Mouse (Mus musculus): ENCODE results near the gene Gm20388. TPM values are rescaled to one million over a fixed set of nuclear protein-coding genes. Genes with fewer than 3 reads are reported as not detected.

The Gm20388 gene
- polyA plus RNA-seq, 1 experiment, result 59.3 TPM

DNA sequence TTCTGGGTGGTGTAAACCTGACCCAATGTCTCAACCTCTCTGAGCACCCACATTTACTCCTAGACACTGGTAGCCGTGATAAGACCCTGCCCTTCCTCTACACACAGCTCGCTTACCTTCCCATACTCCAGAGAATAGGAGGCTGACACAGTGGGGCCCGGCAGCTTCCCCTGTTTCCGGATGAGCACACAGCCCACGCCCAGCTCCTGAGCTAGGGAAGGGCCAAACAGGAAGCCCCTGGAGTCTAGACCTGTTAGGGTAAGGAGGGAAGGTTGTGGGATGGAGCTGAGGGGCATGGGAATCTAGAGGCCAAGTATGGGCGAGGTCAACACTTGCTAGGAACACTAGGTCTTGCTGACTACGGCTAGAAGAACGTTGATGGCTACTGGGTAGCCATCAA, 2664.6 kb downstream of the Gm20388 start:
- DNase-seq (ENCODE audit: low read depth), result no peak
- TF ChIP-seq POLR2A (IDR thresholded peaks at IDR 0.05; ENCODE audit: borderline replicate concordance, extremely low read depth, insufficient read depth, insufficient read length, poor library complexity, severe bottlenecking) (no peak), CTCF (IDR thresholded peaks at IDR 0.05; ENCODE audit: borderline replicate concordance, extremely low read depth, insufficient read depth, insufficient read length) (no peak)

GRCm38 (mm10) chr8:122575735-122576647, 2665.3 kb downstream of the Gm20388 start:
- DNase-seq (ENCODE audit: low read depth), result no peak

GRCm38 (mm10) chr8:122576648-122577022, 2666.0 kb downstream of the Gm20388 start, which contains the start of gene Aprt:
Gene Aprt, minus strand, starts transcription at chr8:122576909.
- peak; percentile 95 for DNase-seq (ENCODE audit: low read depth)
- 0 out of 2 replicates have a peak, but pooled peaks have one; percentile 24 for TF ChIP-seq POLR2A (IDR thresholded peaks at IDR 0.05; ENCODE audit: borderline replicate concordance, extremely low read depth, insufficient read depth, insufficient read length, poor library complexity, severe bottlenecking)
- TF ChIP-seq CTCF (IDR thresholded peaks at IDR 0.05; ENCODE audit: borderline replicate concordance, extremely low read depth, insufficient read depth, insufficient read length), result no peak

More at GRCm38 (mm10) chr8:122575735-122576647, 2665.3 kb downstream of the Gm20388 start:
- TF ChIP-seq CTCF (IDR thresholded peaks at IDR 0.05; ENCODE audit: borderline replicate concordance, extremely low read depth, insufficient read depth, insufficient read length), result no peak
- no peak for TF ChIP-seq POLR2A (IDR thresholded peaks at IDR 0.05; ENCODE audit: borderline replicate concordance, extremely low read depth, insufficient read depth, insufficient read length, poor library complexity, severe bottlenecking)

DNA sequence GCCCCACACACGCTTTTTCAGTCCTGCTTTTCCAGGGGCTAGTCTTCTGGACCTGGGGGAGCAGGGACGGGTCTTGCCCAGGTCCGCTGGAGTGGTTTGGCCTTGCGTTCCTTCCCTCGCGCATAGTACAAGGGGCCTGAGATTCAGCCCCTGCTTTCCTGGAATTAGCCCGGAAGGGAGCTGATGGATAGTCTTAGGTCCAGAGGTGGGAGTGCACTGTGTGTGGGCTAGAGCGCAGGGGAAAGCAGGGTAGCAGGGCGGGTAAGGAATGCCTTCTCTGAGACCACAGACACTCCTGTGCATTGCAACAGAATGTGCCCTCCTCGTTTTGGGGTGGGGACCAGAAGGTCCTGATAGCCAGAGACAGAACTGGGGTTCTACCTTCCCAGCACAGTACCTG, 2666.5 kb downstream of the Gm20388 start:
- TF ChIP-seq CTCF (IDR thresholded peaks at IDR 0.05; ENCODE audit: borderline replicate concordance, extremely low read depth, insufficient read depth, insufficient read length) (no peak), POLR2A (IDR thresholded peaks at IDR 0.05; ENCODE audit: borderline replicate concordance, extremely low read depth, insufficient read depth, insufficient read length, poor library complexity, severe bottlenecking) (no peak)

DNA sequence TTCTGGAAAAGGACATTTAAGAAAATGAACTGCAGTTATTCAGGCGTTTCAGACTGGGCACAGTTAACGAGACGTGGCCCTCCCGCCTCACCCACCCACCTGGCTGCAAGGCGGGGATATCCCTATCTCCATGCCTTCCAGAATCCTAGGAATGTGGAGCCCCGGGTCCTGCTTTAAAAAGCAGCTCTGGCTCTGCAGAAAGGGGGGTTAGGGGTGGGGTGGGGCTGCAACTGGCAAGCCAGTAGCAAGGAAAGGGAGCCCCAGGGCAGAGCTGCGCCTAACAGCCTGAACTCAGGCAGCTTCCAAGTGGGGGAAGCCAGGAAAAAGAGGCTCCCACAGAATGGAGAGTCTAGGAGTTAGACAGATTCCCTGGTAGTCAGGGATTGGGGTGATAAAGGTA, 2668.6 kb downstream of the Gm20388 start:
- DNase-seq (ENCODE audit: low read depth), result no peak
- TF ChIP-seq CTCF (IDR thresholded peaks at IDR 0.05; ENCODE audit: borderline replicate concordance, extremely low read depth, insufficient read depth, insufficient read length) (no peak), POLR2A (IDR thresholded peaks at IDR 0.05; ENCODE audit: borderline replicate concordance, extremely low read depth, insufficient read depth, insufficient read length, poor library complexity, severe bottlenecking) (no peak)

More for the DNA sequence above, 2666.5 kb downstream of the Gm20388 start:
- no peak for DNase-seq (ENCODE audit: low read depth)

DNA sequence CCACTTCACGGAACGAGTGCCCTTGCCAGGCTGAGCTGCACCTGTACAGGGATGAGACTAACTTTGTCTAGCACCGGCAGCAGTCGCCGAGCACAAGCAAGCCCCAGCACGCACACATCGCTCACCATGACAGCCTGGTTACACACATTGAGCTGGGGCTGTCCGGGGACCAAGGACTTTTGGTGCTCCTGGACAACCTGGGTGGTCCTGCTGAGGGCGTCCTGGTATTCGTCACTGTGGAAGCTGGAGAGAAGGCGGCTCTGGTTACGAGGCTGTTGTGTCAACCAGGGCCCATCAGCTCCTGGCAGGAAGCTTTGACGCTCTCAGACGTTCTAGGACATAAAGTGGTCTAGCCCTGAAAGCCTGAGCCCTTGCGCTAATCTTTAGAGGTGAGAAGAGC, 2670.3 kb downstream of the Gm20388 start:
- TF ChIP-seq CTCF (IDR thresholded peaks at IDR 0.05; ENCODE audit: borderline replicate concordance, extremely low read depth, insufficient read depth, insufficient read length), result no peak
- no peak for TF ChIP-seq POLR2A (IDR thresholded peaks at IDR 0.05; ENCODE audit: borderline replicate concordance, extremely low read depth, insufficient read depth, insufficient read length, poor library complexity, severe bottlenecking)
- no peak for DNase-seq (ENCODE audit: low read depth)

DNA sequence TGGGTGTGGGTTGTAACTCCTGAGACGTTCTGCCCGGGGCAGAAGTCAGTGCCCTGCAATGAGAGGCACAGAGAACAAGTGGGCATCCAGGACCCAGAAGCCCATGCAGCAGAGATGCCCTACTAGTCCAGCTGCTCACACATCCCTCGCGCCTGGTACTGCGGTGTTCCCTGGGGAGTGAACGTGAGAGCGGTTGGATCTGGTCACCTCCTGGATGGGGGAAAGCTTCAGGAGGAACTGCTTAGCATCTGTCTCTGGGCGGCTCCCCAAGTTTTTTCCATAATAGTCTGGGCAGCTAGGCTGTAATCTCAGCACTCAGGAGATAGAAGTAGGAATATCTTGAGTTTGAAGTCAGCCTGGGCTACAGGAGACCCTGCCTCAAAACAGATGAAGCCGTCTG, 2674.3 kb downstream of the Gm20388 start:
- no peak for TF ChIP-seq CTCF (IDR thresholded peaks at IDR 0.05; ENCODE audit: borderline replicate concordance, extremely low read depth, insufficient read depth, insufficient read length)
- no peak for TF ChIP-seq POLR2A (IDR thresholded peaks at IDR 0.05; ENCODE audit: borderline replicate concordance, extremely low read depth, insufficient read depth, insufficient read length, poor library complexity, severe bottlenecking)
- DNase-seq (ENCODE audit: low read depth), result no peak

DNA sequence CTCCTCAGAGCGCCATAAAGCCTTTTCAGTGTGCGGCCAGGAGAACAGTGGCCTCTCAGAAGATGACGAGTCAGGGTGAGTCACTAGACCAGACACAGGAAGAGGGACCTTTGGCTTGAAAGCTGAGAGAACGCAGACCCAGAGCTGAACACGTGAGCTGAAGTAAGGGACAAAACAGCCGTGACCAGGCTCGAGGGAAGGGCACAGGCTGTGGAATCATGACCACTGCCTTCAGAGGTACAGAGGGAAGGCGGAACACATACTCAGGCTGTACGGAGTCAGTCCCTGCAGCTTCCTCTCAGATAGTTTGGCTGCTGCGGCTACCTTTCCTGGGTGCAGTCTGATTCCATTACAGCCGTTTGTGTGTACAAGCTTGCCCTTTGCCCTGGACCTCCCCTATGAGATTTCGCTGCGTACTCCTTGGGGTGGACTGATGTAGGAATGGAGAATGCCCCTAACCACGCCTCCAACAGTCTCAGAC, 2674.8 kb downstream of the Gm20388 start:
- DNase-seq (ENCODE audit: low read depth), result no peak
- no peak for TF ChIP-seq CTCF (IDR thresholded peaks at IDR 0.05; ENCODE audit: borderline replicate concordance, extremely low read depth, insufficient read depth, insufficient read length)
- no peak for TF ChIP-seq POLR2A (IDR thresholded peaks at IDR 0.05; ENCODE audit: borderline replicate concordance, extremely low read depth, insufficient read depth, insufficient read length, poor library complexity, severe bottlenecking)

DNA sequence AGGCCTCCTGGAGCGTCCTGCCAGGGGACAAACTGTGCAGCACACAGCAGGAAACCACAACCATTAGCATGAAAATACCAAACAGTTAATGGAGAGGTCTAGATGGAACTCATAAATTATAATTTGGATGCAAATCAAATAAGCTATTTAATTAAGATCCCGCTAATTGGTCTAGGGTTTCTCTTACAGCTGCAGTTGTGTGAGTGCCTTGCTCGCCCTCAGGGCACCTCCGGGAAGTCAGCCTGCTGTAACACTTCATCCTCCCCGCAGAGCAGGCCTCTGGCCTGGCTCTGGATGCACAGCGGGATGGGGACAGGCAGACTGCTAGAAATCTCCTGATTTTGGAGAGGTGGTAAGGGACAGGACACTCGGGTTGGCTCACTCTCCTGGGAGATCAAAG, 2675.5 kb downstream of the Gm20388 start:
- TF ChIP-seq CTCF (IDR thresholded peaks at IDR 0.05; ENCODE audit: borderline replicate concordance, extremely low read depth, insufficient read depth, insufficient read length) (no peak), POLR2A (IDR thresholded peaks at IDR 0.05; ENCODE audit: borderline replicate concordance, extremely low read depth, insufficient read depth, insufficient read length, poor library complexity, severe bottlenecking) (no peak)
- DNase-seq (ENCODE audit: low read depth), result peak; percentile 65

GRCm38 (mm10) chr8:122586749-122587148, 2676.1 kb downstream of the Gm20388 start:
- TF ChIP-seq CTCF (IDR thresholded peaks at IDR 0.05; ENCODE audit: borderline replicate concordance, extremely low read depth, insufficient read depth, insufficient read length) (no peak), POLR2A (IDR thresholded peaks at IDR 0.05; ENCODE audit: borderline replicate concordance, extremely low read depth, insufficient read depth, insufficient read length, poor library complexity, severe bottlenecking) (no peak)
- DNase-seq (ENCODE audit: low read depth), result no peak

GRCm38 (mm10) chr8:122593240-122593639, 2682.6 kb downstream of the Gm20388 start:
- DNase-seq (ENCODE audit: low read depth), result no peak
- TF ChIP-seq POLR2A (IDR thresholded peaks at IDR 0.05; ENCODE audit: borderline replicate concordance, extremely low read depth, insufficient read depth, insufficient read length, poor library complexity, severe bottlenecking) (no peak), CTCF (IDR thresholded peaks at IDR 0.05; ENCODE audit: borderline replicate concordance, extremely low read depth, insufficient read depth, insufficient read length) (no peak)

All from brain, embryonic 14.5 days (tissue).